Comparison of ENCODE assay signal across 8 mouse cellular contexts in genomic region chr5:137584976-137585375, GRCm38 (mm10). TPM values are rescaled to one million over a fixed set of nuclear protein-coding genes. Genes with fewer than 3 reads are reported as not detected.
DNase-seq lines count a peak whose midpoint lies in the region; ATAC-seq and TF ChIP-seq lines count a peak whose summit lies in the region.

No protein-coding gene starts in this region.

- intact Hi-C loops in heart, postnatal 10 days (cut with DNase I) = loop anchor here (1.0 to 5.0 kb wide), 2 partner anchors 48 to 67 kb away; no protein-coding TSS in a partner anchor

- peaks cover 17% of the 10 kb centered on the region for H3K4me1 ChIP-seq in kidney, embryonic 15.5 days
- peaks cover 16% of the 10 kb centered on the region for H3K4me1 ChIP-seq in G1E (ENCODE audit: insufficient read depth, low read depth, low read length)
- no peaks in the 10 kb centered on the region; the same call in 1 of the 2 replicates for H3K4me1 ChIP-seq in cerebellum, adult 2 months (ENCODE audit: control insufficient read depth, insufficient read depth, low read length)
- 0 out of 2 replicates have a peak, but pooled peaks cover 2% of the 10 kb centered on the region for H3K4me1 ChIP-seq in limb, embryonic 11.5 days (ENCODE audit: control insufficient read depth, insufficient read depth, low read length)

- DNase-seq in kidney, adult 18-20 months = peak; percentile 71
- DNase-seq in G1E (ENCODE audit: low spot score) = no peak
- peak; percentile 73 to 79 for DNase-seq in cerebellum, adult 2 months
- peak; percentile 73 to 76 for DNase-seq in heart, postnatal 10 days
- DNase-seq in limb, embryonic 11.5 days (ENCODE audit: low spot score) = peak; percentile 76
- peak; percentile 62 to 79 for DNase-seq in right cerebral cortex, adult 2 months (ENCODE audit: low spot score in 2 of 2)
- no peak for DNase-seq in yolk sac, embryonic 10.5 days (ENCODE audit: low spot score)

- no peak overlapping the region for H3K9ac ChIP-seq in kidney, embryonic 15.5 days
- no peak overlapping the region for H3K9ac ChIP-seq in limb, embryonic 11.5 days (ENCODE audit: low read length)

- ATAC-seq in kidney, embryonic 15.5 days (replicated peaks; ENCODE audit: low FRiP score) = no peak
- ATAC-seq in G1E (ENCODE audit: extremely low read depth, insufficient number of reproducible peaks, low FRiP score, poor library complexity, severe bottlenecking) = no peak
- no peak for ATAC-seq in limb, embryonic 11.5 days (ENCODE audit: insufficient number of reproducible peaks, low FRiP score, low TSS enrichment, low read depth)

- no peak for TF ChIP-seq POLR2A in cerebellum, adult 2 months (IDR thresholded peaks at IDR 0.05; ENCODE audit: borderline replicate concordance, insufficient read depth, low read length)

- H3K4me2 ChIP-seq in kidney, embryonic 15.5 days = no peak overlapping the region
- H3K4me2 ChIP-seq in limb, embryonic 11.5 days (ENCODE audit: low read depth, severe bottlenecking) = no peak overlapping the region

- H3K36me3 ChIP-seq in kidney, embryonic 15.5 days = no peaks in the 10 kb centered on the region
- peaks cover 79% of the 10 kb centered on the region for H3K36me3 ChIP-seq in G1E (replicated peaks)
- no peaks in the 10 kb centered on the region for H3K36me3 ChIP-seq in limb, embryonic 11.5 days (ENCODE audit: control insufficient read depth, insufficient read depth, low read length)

- peak; percentile 39; the same call in 1 of the 2 replicates for TF ChIP-seq CTCF in G1E (IDR thresholded peaks at IDR 0.05; ENCODE audit: low read depth, low read length)
- peak; percentile 71 for TF ChIP-seq CTCF in cerebellum, adult 2 months (IDR thresholded peaks at IDR 0.05; ENCODE audit: borderline replicate concordance, insufficient read depth, low read depth, low read length)

- 36% methylated on average over 8 of the region's 8 CpGs for WGBS in kidney, embryonic 15.5 days
- 24% methylated on average over 8 of the region's 8 CpGs for WGBS in cerebellum, adult 2 months
- WGBS in limb, embryonic 11.5 days = 38% methylated on average over 8 of the region's 8 CpGs

- no peak overlapping the region for H3K4me3 ChIP-seq in kidney, embryonic 15.5 days (replicated peaks)
- H3K4me3 ChIP-seq in G1E (ENCODE audit: low read depth, low read length) = no peak overlapping the region
- no peak overlapping the region for H3K4me3 ChIP-seq in cerebellum, adult 2 months (replicated peaks; ENCODE audit: insufficient read depth, low read depth, low read length)
- no peak overlapping the region for H3K4me3 ChIP-seq in limb, embryonic 11.5 days (ENCODE audit: low read depth, low read length)

- peaks cover 30% of the 10 kb centered on the region for H3K27me3 ChIP-seq in kidney, embryonic 15.5 days
- peaks cover 2% of the 10 kb centered on the region; the same call in 1 of the 2 replicates for H3K27me3 ChIP-seq in G1E (ENCODE audit: insufficient read depth, low read length)
- no peaks in the 10 kb centered on the region for H3K27me3 ChIP-seq in cerebellum, adult 2 months (ENCODE audit: control insufficient read depth, insufficient read depth, low read length)
- peaks cover 23% of the 10 kb centered on the region for H3K27me3 ChIP-seq in limb, embryonic 11.5 days (ENCODE audit: control insufficient read depth, insufficient read depth, low read length)

- H3K9me3 ChIP-seq in kidney, embryonic 15.5 days (replicated peaks) = no peaks in the 10 kb centered on the region
- peaks cover 19% of the 10 kb centered on the region for H3K9me3 ChIP-seq in G1E (replicated peaks)
- no peaks in the 10 kb centered on the region for H3K9me3 ChIP-seq in limb, embryonic 11.5 days (ENCODE audit: control insufficient read depth, low read length)

- no peak overlapping the region for H3K27ac ChIP-seq in kidney, embryonic 15.5 days
- H3K27ac ChIP-seq in cerebellum, adult 2 months (ENCODE audit: insufficient read depth, low read length) = no peak overlapping the region
- H3K27ac ChIP-seq in limb, embryonic 11.5 days (replicated peaks; ENCODE audit: low read depth, low read length) = no peak overlapping the region

RNA-seq across cellular contexts. Expression of gene Tfr2, which starts 15.3 kb away (rescaled TPM):
- 0.42 and 0.99 TPM in 2 replicates for polyA plus RNA-seq in kidney, embryonic 15.5 days (2015; fragmentation: Nextera tagmentation; extraction: Ambion mirVana)
- total RNA-seq in G1E (2014; fragmentation: Nextera tagmentation) = 193 and 194 TPM in 2 replicates
- 52.6 and 67.3 TPM in 2 replicates for total RNA-seq in G1E (2017)
- polyA plus RNA-seq in G1E (2012) = 87.3 and 117 TPM in 2 replicates
- 6.7 and 6.8 TPM in 2 replicates for polyA plus RNA-seq in cerebellum, adult 2 months (2012; rRNA removed)
- total RNA-seq in heart, postnatal 10 days (2021) = not detected
- 0.67 and 0.84 TPM in 2 replicates for polyA plus RNA-seq in limb, embryonic 11.5 days (2014; fragmentation: Nextera tagmentation; extraction: Ambion mirVana)

RNA-seq across cellular contexts. Expression of gene Mospd3, which starts 15.9 kb away (rescaled TPM):
- 26.6 and 30.2 TPM in 2 replicates for polyA plus RNA-seq in kidney, embryonic 15.5 days (2015; fragmentation: Nextera tagmentation; extraction: Ambion mirVana)
- total RNA-seq in G1E (2014; fragmentation: Nextera tagmentation) = 58.9 and 61.2 TPM in 2 replicates
- total RNA-seq in G1E (2017) = 3.8 and 5.4 TPM in 2 replicates
- 316 and 504 TPM in 2 replicates for polyA plus RNA-seq in G1E (2012)
- polyA plus RNA-seq in cerebellum, adult 2 months (2012; rRNA removed) = 56.0 and 61.7 TPM in 2 replicates
- 10 to 100 TPM; 25.1 to 31.4 TPM for total RNA-seq in heart, postnatal 10 days (2021)
- 20.4 and 21.4 TPM in 2 replicates for polyA plus RNA-seq in limb, embryonic 11.5 days (2014; fragmentation: Nextera tagmentation; extraction: Ambion mirVana)

RNA-seq across cellular contexts. Expression of gene Pcolce, which starts 28.6 kb away (rescaled TPM):
- polyA plus RNA-seq in kidney, embryonic 15.5 days (2015; fragmentation: Nextera tagmentation; extraction: Ambion mirVana) = 135 and 139 TPM in 2 replicates
- total RNA-seq in G1E (2014; fragmentation: Nextera tagmentation) (not detected in 2 replicates), G1E (2017) (0.16 and 0.23 TPM in 2 replicates)
- polyA plus RNA-seq in G1E (2012) = 0.08 and 0.17 TPM in 2 replicates
- polyA plus RNA-seq in cerebellum, adult 2 months (2012; rRNA removed) = 11.3 and 15.1 TPM in 2 replicates
- 100 to 1,000 TPM; 127 to 142 TPM for total RNA-seq in heart, postnatal 10 days (2021)
- 150 TPM in 2 replicates for polyA plus RNA-seq in limb, embryonic 11.5 days (2014; fragmentation: Nextera tagmentation; extraction: Ambion mirVana)

RNA-seq across cellular contexts. Expression of gene Actl6b, which starts 31.7 kb away (rescaled TPM):
- 0.40 and 1.8 TPM in 2 replicates for polyA plus RNA-seq in kidney, embryonic 15.5 days (2015; fragmentation: Nextera tagmentation; extraction: Ambion mirVana)
- not detected in 2 replicates for total RNA-seq in G1E (2014; fragmentation: Nextera tagmentation)
- 0.11 TPM in 1 of 2 replicates, not detected in the other for total RNA-seq in G1E (2017)
- polyA plus RNA-seq in G1E (2012) = not detected in 2 replicates
- 125 and 135 TPM in 2 replicates for polyA plus RNA-seq in cerebellum, adult 2 months (2012; rRNA removed)
- not detected for total RNA-seq in heart, postnatal 10 days (2021)
- not detected in 2 replicates for polyA plus RNA-seq in limb, embryonic 11.5 days (2014; fragmentation: Nextera tagmentation; extraction: Ambion mirVana)

RNA-seq across cellular contexts. Expression of gene Fbxo24, which starts 43.8 kb away (rescaled TPM):
- polyA plus RNA-seq in kidney, embryonic 15.5 days (2015; fragmentation: Nextera tagmentation; extraction: Ambion mirVana) = 0.16 and 0.17 TPM in 2 replicates
- total RNA-seq in G1E (2014; fragmentation: Nextera tagmentation) (not detected in 2 replicates), G1E (2017) (0.06 and 0.11 TPM in 2 replicates)
- polyA plus RNA-seq in G1E (2012) = 0.05 and 0.06 TPM in 2 replicates
- 0.25 and 0.31 TPM in 2 replicates for polyA plus RNA-seq in cerebellum, adult 2 months (2012; rRNA removed)
- total RNA-seq in heart, postnatal 10 days (2021) = under 1 TPM; 0.20 to 0.29 TPM
- polyA plus RNA-seq in limb, embryonic 11.5 days (2014; fragmentation: Nextera tagmentation; extraction: Ambion mirVana) = 0.11 and 0.24 TPM in 2 replicates

Comparison
In these comparisons a context has a peak if more than half of its experiments do, and no peak if none do; other contexts are left out.
1. DNase-seq: peak in kidney, adult 18-20 months (single experiment), cerebellum, adult 2 months (2 of 2), heart, postnatal 10 days (2 of 2), limb, embryonic 11.5 days (single experiment) and right cerebral cortex, adult 2 months (2 of 2); none in G1E (single experiment) and yolk sac, embryonic 10.5 days (single experiment).
2. RNA of gene Tfr2, which starts 15.3 kb away (polyA plus RNA-seq): 87.3 to 117 TPM in G1E; 6.7 to 6.8 TPM in cerebellum, adult 2 months, 0.42 to 0.99 TPM in kidney, embryonic 15.5 days and 0.67 to 0.84 TPM in limb, embryonic 11.5 days; every median in the first group is over 10 times any median in the second.